Mouse (Mus musculus) embryonic fibroblast, embryonic 13.5 days (primary cell): ENCODE measurements around the gene A830031A19Rik. TPM values are rescaled to one million over a fixed set of nuclear protein-coding genes. Genes with fewer than 3 reads are reported as not detected.

Experiments used
- H3K27ac ChIP-seq: 2 replicates; pipeline ENCODE4 v1.5.1; 2012; ENCODE audit warnings: low read length, control low read depth, inconsistent platforms; ENCODE audit not compliant: insufficient read depth
- H3K4me1 ChIP-seq: 2 replicates; pipeline ENCODE4 v1.6.1; 2011; ENCODE audit warnings: low read length; ENCODE audit not compliant: control insufficient read depth, insufficient read depth
- H3K4me3 ChIP-seq: 2 replicates; pipeline ENCODE4 v1.5.1; 2011; ENCODE audit warnings: mild to moderate bottlenecking, control low read depth, low read length; ENCODE audit not compliant: insufficient read depth
- CTCF ChIP-seq: IDR thresholded peaks from 2 replicates; pipeline ENCODE4 v1.5.1; 2011; ENCODE audit warnings: mild to moderate bottlenecking, control low read depth, low read length, moderate library complexity, borderline replicate concordance; ENCODE audit not compliant: insufficient read depth
- POLR2A ChIP-seq: IDR thresholded peaks from 2 replicates; pipeline ENCODE4 v1.6.1; 2011; ENCODE audit warnings: low read depth, mild to moderate bottlenecking, control low read depth, low read length, moderate library complexity
- polyA plus RNA-seq: library from polyadenylated mRNA; stranded (reverse); fragments of >200 nt; gene quantifications from 2 replicates; pipeline ENCODE4 v1.2.4, GENCODE M21; 2011; ENCODE audit warnings: low read depth; ENCODE audit not compliant: missing spikeins, insufficient read length

The A830031A19Rik gene
- polyA plus RNA-seq: not detected in 2 replicates

DNA sequence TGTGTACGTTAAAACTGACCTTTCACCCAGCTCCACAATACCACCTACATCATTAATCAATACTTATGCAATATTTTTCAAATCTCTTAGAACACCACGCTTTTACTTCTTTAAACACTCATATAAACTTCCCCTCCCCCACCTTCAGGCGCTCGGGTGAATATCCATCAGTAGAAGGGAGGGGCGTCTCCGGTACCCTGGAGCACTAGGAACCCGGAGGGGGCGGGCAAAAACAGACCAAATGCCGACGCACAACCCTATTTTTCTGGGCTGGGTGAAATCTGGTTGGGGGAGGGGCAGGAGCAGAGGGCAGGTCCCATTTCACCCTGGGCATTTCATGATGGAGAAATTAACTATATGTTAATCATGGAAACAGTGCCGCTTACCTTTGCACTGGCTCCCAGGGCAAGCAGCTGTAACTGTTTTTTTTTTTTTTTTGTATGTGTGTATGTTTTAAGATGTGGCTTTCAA, at the start of gene A830031A19Rik:
TSS of gene A830031A19Rik (minus strand) at position 421 of the 471 bp plus-strand sequence.
- TF ChIP-seq POLR2A (no peak), CTCF (no peak)
- H3K27ac ChIP-seq: no peak within 1 kb of the TSS
- no peaks in the 10 kb centered on the region for H3K4me1 ChIP-seq
- peak within 1 kb of the TSS; percentile 93 for H3K4me3 ChIP-seq

DNA sequence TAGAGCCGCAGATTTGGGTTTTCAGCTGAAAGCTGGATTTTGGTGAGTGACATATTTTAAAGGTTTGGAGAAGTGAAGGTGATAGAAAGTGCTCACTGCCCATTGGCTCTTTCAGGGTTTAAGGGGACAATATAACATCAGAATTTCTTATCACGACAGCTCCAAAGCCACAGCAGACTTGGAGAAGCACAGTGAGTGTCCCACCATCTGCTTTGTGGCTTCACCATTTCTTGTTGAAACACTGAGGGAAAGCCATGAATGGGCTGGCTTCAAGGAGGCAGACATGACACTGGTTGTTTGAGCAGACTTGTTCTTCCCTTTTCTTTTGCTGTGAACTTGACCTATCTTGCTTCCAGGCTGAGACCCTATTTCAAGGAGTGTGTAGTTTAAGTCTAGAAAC, 49.1 kb upstream of the A830031A19Rik start:
- H3K27ac ChIP-seq: no peak overlapping the region
- no peak for TF ChIP-seq POLR2A
- no peak for TF ChIP-seq CTCF
- H3K4me1 ChIP-seq: no peaks in the 10 kb centered on the region
- no peak overlapping the region for H3K4me3 ChIP-seq

DNA sequence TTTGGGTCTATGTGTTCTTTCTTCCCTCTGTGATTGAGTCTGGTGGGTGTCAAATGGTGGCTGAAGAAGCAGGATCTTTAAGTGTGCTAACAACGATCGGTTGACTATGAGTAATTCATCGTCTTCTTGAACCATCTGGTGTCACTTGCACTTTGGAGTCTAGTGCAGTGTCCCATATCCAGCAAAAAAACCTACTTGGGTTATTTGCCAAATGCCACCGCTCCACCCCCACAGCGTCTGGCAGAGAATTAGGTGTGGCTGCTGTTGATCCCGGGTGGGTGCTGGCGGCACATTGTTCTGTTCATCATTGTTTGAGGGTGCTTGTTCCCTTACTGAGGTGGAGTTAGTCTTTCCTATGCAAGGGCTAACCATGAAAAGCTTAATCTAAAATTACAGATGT, 48.0 kb upstream of the A830031A19Rik start:
- H3K4me3 ChIP-seq: no peak overlapping the region
- H3K27ac ChIP-seq: no peak overlapping the region
- H3K4me1 ChIP-seq: no peaks in the 10 kb centered on the region
- TF ChIP-seq POLR2A: no peak
- no peak for TF ChIP-seq CTCF

DNA sequence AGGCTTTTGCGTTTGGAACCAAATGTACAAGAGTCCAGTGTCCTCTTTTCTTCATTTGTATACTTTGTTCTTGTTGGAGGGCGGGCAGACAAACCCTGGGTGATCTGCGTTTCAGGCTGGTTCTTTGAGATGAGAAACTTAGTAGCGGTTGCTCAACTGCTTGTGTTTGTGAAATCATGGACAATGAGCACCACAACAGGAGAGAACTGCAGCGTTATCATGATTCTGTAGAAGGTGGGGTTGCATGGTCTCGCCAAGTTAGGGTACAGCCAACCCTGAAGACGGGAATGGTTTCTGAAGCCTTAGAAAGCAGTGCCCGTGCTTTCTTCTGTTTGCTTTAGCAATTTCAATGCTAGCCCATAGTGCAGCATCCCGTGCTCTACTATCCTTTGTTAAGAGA, 46.3 kb upstream of the A830031A19Rik start:
- H3K27ac ChIP-seq: no peak overlapping the region
- TF ChIP-seq CTCF: no peak
- TF ChIP-seq POLR2A: no peak
- H3K4me3 ChIP-seq: no peak overlapping the region
- no peaks in the 10 kb centered on the region for H3K4me1 ChIP-seq

DNA sequence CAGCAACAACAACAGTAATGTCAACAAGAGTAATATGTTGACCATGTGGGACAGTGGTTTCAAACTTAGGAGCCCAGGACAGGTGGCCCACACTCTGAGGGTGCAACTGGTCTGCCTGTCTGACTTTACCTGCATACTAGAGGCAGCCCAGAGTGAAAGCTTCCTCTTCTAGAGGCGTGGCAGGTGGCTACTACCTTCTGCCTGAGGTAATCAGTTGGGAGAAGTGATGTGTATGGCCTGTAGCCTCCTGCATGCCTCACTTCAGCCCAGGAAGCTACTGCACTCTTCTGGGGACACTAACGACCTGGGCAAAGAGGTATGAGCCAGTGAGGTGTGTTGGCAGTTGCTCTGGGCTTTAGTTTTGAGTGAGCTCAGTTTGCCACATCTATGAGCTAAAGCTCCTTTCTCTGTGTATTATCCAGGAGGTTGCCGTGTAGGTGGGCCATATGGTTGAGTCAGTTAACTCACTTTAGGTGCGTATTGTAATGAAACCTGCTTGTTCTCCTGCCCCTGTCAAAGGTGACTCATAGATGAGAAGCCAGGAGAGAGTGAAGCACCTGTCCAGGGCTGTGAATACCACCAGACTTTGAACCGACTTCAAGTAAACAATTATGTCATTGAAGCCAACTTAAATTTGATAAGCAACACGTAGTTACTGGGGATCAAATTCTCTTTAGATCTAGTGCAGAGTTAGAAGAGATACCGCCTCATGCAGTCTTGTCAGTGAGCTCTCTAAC, 41.9 kb upstream of the A830031A19Rik start:
- Histone ChIP-seq H3K4me1 (peaks cover 6% of the 10 kb centered on the region; the same call in 1 of the 2 replicates), H3K4me3 (no peak overlapping the region), H3K27ac (no peak overlapping the region)
- TF ChIP-seq POLR2A (no peak), CTCF (no peak)

DNA sequence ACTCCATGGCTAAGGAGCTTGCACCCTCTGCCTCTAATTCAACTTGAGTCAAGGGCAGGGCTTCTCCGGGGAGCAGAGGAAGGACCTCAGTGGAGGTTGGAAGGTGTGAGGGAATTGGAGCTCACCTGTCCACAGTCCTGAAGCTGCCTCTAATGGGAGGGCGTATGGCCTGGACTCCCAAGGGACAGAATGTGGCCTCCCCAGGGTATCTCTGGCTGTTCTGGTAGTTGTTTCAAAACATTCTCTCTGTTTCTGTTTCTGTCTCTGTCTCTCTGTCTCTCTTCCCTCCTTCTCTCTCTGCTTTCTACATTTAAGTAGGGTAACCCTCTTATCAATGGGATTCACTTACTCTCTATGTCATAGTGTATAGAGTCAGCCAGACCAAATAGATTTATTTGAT, 41.2 kb upstream of the A830031A19Rik start:
- Histone ChIP-seq H3K4me3 (no peak overlapping the region), H3K27ac (no peak overlapping the region), H3K4me1 (peaks cover 6% of the 10 kb centered on the region; the same call in 1 of the 2 replicates)
- no peak for TF ChIP-seq POLR2A
- no peak for TF ChIP-seq CTCF

DNA sequence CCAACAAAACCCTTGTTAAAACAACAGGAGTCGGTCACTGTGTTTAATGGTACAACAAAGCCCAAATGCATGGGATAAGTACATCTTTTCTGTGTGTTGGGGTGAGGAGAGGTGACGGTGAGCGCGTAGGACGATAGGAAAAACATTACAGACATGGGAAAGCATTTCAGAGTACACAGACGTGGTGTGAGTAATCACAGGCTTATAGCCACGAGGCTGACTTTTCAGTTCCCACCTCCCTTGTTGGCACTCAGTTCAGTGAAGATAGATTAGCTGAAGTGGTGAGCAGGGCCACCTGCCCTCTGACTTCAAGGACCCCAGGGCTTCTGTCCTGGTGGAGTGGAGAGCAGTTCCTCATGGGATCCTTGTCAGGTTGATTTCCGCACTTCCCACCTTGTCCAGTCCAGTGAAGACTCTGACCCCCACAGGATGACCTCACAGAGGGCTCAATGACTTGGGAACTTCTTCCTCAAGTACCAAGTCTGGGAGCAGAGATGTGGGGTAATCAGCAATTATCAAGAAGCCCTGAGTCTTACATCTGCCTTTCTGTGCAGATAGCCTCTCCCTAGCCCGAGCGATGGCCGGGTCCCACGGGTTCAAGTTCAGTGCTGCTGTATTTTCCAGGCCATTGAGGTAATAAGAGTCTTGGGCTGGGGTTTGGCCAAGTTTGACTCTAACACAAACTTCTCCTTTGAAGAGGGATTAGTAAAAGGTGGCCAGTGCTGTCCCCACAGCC, 40.3 kb upstream of the A830031A19Rik start:
- TF ChIP-seq CTCF (no peak), POLR2A (no peak)
- H3K4me3 ChIP-seq: no peak overlapping the region
- H3K27ac ChIP-seq: no peak overlapping the region
- peaks cover 6% of the 10 kb centered on the region; the same call in 1 of the 2 replicates for H3K4me1 ChIP-seq

DNA sequence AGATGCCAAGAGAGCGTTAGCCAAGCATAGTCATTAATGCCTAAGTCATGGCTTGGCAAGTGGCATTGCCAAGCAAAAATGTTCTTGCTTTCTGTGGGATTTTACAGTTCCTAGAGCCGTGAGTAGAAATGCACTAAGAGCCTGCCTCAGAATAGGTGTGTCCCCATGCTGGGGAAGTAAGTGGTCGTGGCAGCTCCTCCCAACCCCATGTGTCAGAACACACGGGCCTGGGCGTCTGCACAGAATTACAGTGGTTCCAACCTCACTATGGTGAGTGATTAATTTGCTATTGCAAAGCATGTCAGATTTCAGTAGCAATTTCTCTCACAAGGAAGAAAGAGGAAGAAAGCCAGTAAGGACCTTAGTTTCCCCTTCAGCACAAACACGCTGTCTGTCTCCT, 36.9 kb upstream of the A830031A19Rik start:
- H3K4me1 ChIP-seq: peaks cover 6% of the 10 kb centered on the region; the same call in 1 of the 2 replicates
- no peak overlapping the region for H3K27ac ChIP-seq
- TF ChIP-seq POLR2A (no peak), CTCF (no peak)
- no peak overlapping the region for H3K4me3 ChIP-seq

DNA sequence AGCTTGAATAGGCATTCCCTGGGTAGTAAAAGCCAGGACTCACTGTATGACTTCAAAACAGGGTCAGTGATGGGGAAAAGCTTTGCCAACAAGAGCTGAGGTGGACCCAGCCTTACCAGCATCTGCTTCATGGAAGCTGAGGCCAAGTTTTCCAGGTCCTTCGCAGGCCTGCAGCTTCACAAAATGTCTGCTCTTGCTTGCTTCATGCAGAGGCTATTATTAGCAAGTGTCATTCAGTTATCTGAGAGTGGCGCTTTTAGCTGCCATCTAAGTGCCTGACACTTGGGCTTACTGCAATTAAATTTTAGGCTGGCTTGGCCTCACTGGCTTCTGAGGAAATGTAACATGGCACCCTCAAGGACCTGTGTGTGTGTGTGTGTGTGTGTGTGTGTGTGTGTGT, 35.3 kb upstream of the A830031A19Rik start:
- TF ChIP-seq POLR2A (no peak), CTCF (no peak)
- Histone ChIP-seq H3K27ac (no peak overlapping the region), H3K4me1 (peaks cover 3% of the 10 kb centered on the region; the same call in 1 of the 2 replicates), H3K4me3 (no peak overlapping the region)

DNA sequence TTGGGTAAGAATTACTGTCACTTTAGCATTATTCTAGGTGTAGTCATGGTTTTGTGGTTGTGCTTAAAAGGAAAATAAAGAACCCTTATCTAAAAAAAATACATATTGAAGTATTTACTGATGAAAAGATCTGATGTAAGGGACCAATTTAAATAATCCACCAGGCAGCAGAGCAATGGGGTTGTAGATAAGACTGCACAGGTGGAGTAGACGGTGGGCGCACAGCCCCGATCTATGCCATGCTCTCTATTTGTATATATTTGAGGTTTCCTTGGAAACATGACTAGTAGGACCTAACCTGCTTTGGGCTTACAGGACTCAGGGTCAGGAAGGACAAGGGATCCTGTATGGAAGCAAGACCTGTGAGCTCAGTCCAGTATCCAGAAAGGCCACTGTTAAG, 34.5 kb upstream of the A830031A19Rik start:
- no peak overlapping the region for H3K4me3 ChIP-seq
- H3K4me1 ChIP-seq: no peaks in the 10 kb centered on the region; the same call in 1 of the 2 replicates
- no peak overlapping the region for H3K27ac ChIP-seq
- TF ChIP-seq CTCF (no peak), POLR2A (no peak)
